Mouse (Mus musculus): ENCODE measurements around the gene Scml4. TPM values are rescaled to one million over a fixed set of nuclear protein-coding genes. Genes with fewer than 3 reads are reported as not detected.
A peak's percentile ranks its signal among the peaks of the same experiment; 100 is the strongest.

The Scml4 gene
- polyA plus RNA-seq, 1 experiment: not detected

GRCm38 (mm10) chr10:42859781-42860158 lies 400 bp upstream of the Scml4 start:
- Histone ChIP-seq H3K4me1 (ENCODE audit: control insufficient read depth, insufficient read depth, low read length) (peaks cover 8% of the 10 kb centered on the region; the same call in 1 of the 2 replicates), H3K27ac (ENCODE audit: insufficient read depth, low read depth, low read length) (no peak overlapping the region), H3K4me3 (ENCODE audit: insufficient read depth, low read length) (no peak overlapping the region)
- TF ChIP-seq POLR2A (IDR thresholded peaks at IDR 0.05; ENCODE audit: borderline replicate concordance, low read depth, low read length) (no peak), CTCF (IDR thresholded peaks at IDR 0.05; ENCODE audit: low read depth, low read length) (no peak)

GRCm38 (mm10) chr10:42861446-42861845 lies 1.3 kb downstream of the Scml4 start:
- no peak for TF ChIP-seq CTCF (IDR thresholded peaks at IDR 0.05; ENCODE audit: low read depth, low read length)
- no peak for TF ChIP-seq POLR2A (IDR thresholded peaks at IDR 0.05; ENCODE audit: borderline replicate concordance, low read depth, low read length)
- peaks cover 8% of the 10 kb centered on the region; the same call in 1 of the 2 replicates for H3K4me1 ChIP-seq (ENCODE audit: control insufficient read depth, insufficient read depth, low read length)

GRCm38 (mm10) chr10:42862102-42862740 lies 2.1 kb downstream of the Scml4 start:
- peak overlapping the region; percentile 26 for H3K4me3 ChIP-seq (ENCODE audit: insufficient read depth, low read length)
- peaks cover 8% of the 10 kb centered on the region; the same call in 1 of the 2 replicates for H3K4me1 ChIP-seq (ENCODE audit: control insufficient read depth, insufficient read depth, low read length)
- no peak for TF ChIP-seq POLR2A (IDR thresholded peaks at IDR 0.05; ENCODE audit: borderline replicate concordance, low read depth, low read length)
- no peak for TF ChIP-seq CTCF (IDR thresholded peaks at IDR 0.05; ENCODE audit: low read depth, low read length)
- H3K27ac ChIP-seq (ENCODE audit: insufficient read depth, low read depth, low read length): 0 out of 2 replicates have a peak overlapping the region, but pooled peaks have one; percentile 5

More at GRCm38 (mm10) chr10:42861446-42861845, 1.3 kb downstream of the Scml4 start:
- H3K27ac ChIP-seq (ENCODE audit: insufficient read depth, low read depth, low read length): no peak overlapping the region
- H3K4me3 ChIP-seq (ENCODE audit: insufficient read depth, low read length): no peak overlapping the region

GRCm38 (mm10) chr10:42862806-42863205 lies 2.6 kb downstream of the Scml4 start:
- no peak overlapping the region for H3K4me3 ChIP-seq (ENCODE audit: insufficient read depth, low read length)
- TF ChIP-seq CTCF (IDR thresholded peaks at IDR 0.05; ENCODE audit: low read depth, low read length) (no peak), POLR2A (IDR thresholded peaks at IDR 0.05; ENCODE audit: borderline replicate concordance, low read depth, low read length) (no peak)

GRCm38 (mm10) chr10:42863621-42864391 lies 3.6 kb downstream of the Scml4 start:
- TF ChIP-seq POLR2A (IDR thresholded peaks at IDR 0.05; ENCODE audit: borderline replicate concordance, low read depth, low read length) (no peak), CTCF (IDR thresholded peaks at IDR 0.05; ENCODE audit: low read depth, low read length) (no peak)
- Histone ChIP-seq H3K4me3 (ENCODE audit: insufficient read depth, low read length) (peak overlapping the region; percentile 40), H3K4me1 (ENCODE audit: control insufficient read depth, insufficient read depth, low read length) (peaks cover 8% of the 10 kb centered on the region; the same call in 1 of the 2 replicates), H3K27ac (ENCODE audit: insufficient read depth, low read depth, low read length) (no peak overlapping the region)

More at GRCm38 (mm10) chr10:42862806-42863205, 2.6 kb downstream of the Scml4 start:
- Histone ChIP-seq H3K4me1 (ENCODE audit: control insufficient read depth, insufficient read depth, low read length) (peaks cover 8% of the 10 kb centered on the region; the same call in 1 of the 2 replicates), H3K27ac (ENCODE audit: insufficient read depth, low read depth, low read length) (no peak overlapping the region)

- TF ChIP-seq CTCF (IDR thresholded peaks at IDR 0.05; ENCODE audit: low read depth, low read length) (no peak), POLR2A (IDR thresholded peaks at IDR 0.05; ENCODE audit: borderline replicate concordance, low read depth, low read length) (no peak)
- Histone ChIP-seq H3K27ac (ENCODE audit: insufficient read depth, low read depth, low read length) (no peak overlapping the region), H3K4me3 (ENCODE audit: insufficient read depth, low read length) (no peak overlapping the region), H3K4me1 (ENCODE audit: control insufficient read depth, insufficient read depth, low read length) (peaks cover 7% of the 10 kb centered on the region; the same call in 1 of the 2 replicates)
Measured at GRCm38 (mm10) chr10:42864696-42865095, 4.5 kb downstream of the Scml4 start.

- TF ChIP-seq CTCF (IDR thresholded peaks at IDR 0.05; ENCODE audit: low read depth, low read length) (no peak), POLR2A (IDR thresholded peaks at IDR 0.05; ENCODE audit: borderline replicate concordance, low read depth, low read length) (no peak)
- no peaks in the 10 kb centered on the region for H3K4me1 ChIP-seq (ENCODE audit: control insufficient read depth, insufficient read depth, low read length)
- no peak overlapping the region for H3K4me3 ChIP-seq (ENCODE audit: insufficient read depth, low read length)
- no peak overlapping the region for H3K27ac ChIP-seq (ENCODE audit: insufficient read depth, low read depth, low read length)
Measured at GRCm38 (mm10) chr10:42868416-42868815, 8.2 kb downstream of the Scml4 start.

GRCm38 (mm10) chr10:42869467-42869866 lies 9.3 kb downstream of the Scml4 start:
- H3K27ac ChIP-seq (ENCODE audit: insufficient read depth, low read depth, low read length): no peak overlapping the region
- TF ChIP-seq POLR2A (IDR thresholded peaks at IDR 0.05; ENCODE audit: borderline replicate concordance, low read depth, low read length) (no peak), CTCF (IDR thresholded peaks at IDR 0.05; ENCODE audit: low read depth, low read length) (no peak)
- H3K4me3 ChIP-seq (ENCODE audit: insufficient read depth, low read length): no peak overlapping the region
- no peaks in the 10 kb centered on the region for H3K4me1 ChIP-seq (ENCODE audit: control insufficient read depth, insufficient read depth, low read length)

GRCm38 (mm10) chr10:42872269-42873010 lies 12.3 kb downstream of the Scml4 start:
- TF ChIP-seq POLR2A (IDR thresholded peaks at IDR 0.05; ENCODE audit: borderline replicate concordance, low read depth, low read length): no peak
- TF ChIP-seq CTCF (IDR thresholded peaks at IDR 0.05; ENCODE audit: low read depth, low read length): no peak
- Histone ChIP-seq H3K27ac (ENCODE audit: insufficient read depth, low read depth, low read length) (no peak overlapping the region), H3K4me1 (ENCODE audit: control insufficient read depth, insufficient read depth, low read length) (peaks cover 4% of the 10 kb centered on the region; the same call in 1 of the 2 replicates), H3K4me3 (ENCODE audit: insufficient read depth, low read length) (no peak overlapping the region)
